Comparison of ENCODE assay signal across 9 mouse cellular contexts in genomic region chr7:36892776-36893500, GRCm38 (mm10).
DNase-seq lines count a peak whose midpoint lies in the region; ATAC-seq and TF ChIP-seq lines count a peak whose summit lies in the region.
"Had no signal": no experiment of that assay in that cellular context is flagged by ENCODE, and none has a peak within 500 bp of the region (broad histone marks: within the 10 kb centered on the region; RNA-seq: fewer than 3 reads in every experiment).

No protein-coding gene starts in this region.

- peak; percentile 80 for DNase-seq in left cerebral cortex, postnatal 4 days
- DNase-seq in left cerebral cortex, adult 9 months (ENCODE audit: low spot score in 2 of 2), result no peak
- DNase-seq in hindbrain, embryonic 11.5 days (ENCODE audit: low spot score), result peak; percentile 40
- peak; percentile 83 for DNase-seq in midbrain, postnatal 0 days (ENCODE audit: low spot score)
- DNase-seq in spleen, adult 12 weeks (ENCODE audit: low spot score), result no peak
- DNase-seq in kidney, postnatal 10 days, result no peak
- DNase-seq in spleen, postnatal 10 days (ENCODE audit: low spot score in 2 of 2), result no peak

- no peaks in the 10 kb centered on the region for H3K9me3 ChIP-seq in embryonic facial prominence, embryonic 12.5 days
- H3K9me3 ChIP-seq in hindbrain, embryonic 11.5 days (ENCODE audit: control insufficient read depth, low read length), result 0 out of 2 replicates have a peak, but pooled peaks cover 3% of the 10 kb centered on the region
- no peaks in the 10 kb centered on the region for H3K9me3 ChIP-seq in midbrain, postnatal 0 days (ENCODE audit: low read length)
- H3K9me3 ChIP-seq: liver, embryonic 15.5 days had no signal

- WGBS in embryonic facial prominence, embryonic 12.5 days, result 38% methylated on average over 18 of the region's 18 CpGs
- 54% methylated on average over 18 of the region's 18 CpGs for WGBS in hindbrain, embryonic 11.5 days
- 22% methylated on average over 18 of the region's 18 CpGs for WGBS in midbrain, postnatal 0 days

- H3K4me1 ChIP-seq in embryonic facial prominence, embryonic 12.5 days, result peaks cover 12% of the 10 kb centered on the region
- peaks cover 2% of the 10 kb centered on the region; the same call in 1 of the 2 replicates for H3K4me1 ChIP-seq in hindbrain, embryonic 11.5 days (replicated peaks; ENCODE audit: control insufficient read depth, insufficient read depth, low read length)
- H3K4me1 ChIP-seq in midbrain, postnatal 0 days (ENCODE audit: insufficient read depth, low read length), result no peaks in the 10 kb centered on the region
- H3K4me1 ChIP-seq: liver, embryonic 15.5 days had no signal

- 0 out of 2 replicates have a peak overlapping the region, but pooled peaks have one; percentile 46 for H3K27ac ChIP-seq in embryonic facial prominence, embryonic 12.5 days
- H3K27ac ChIP-seq in hindbrain, embryonic 11.5 days (ENCODE audit: low read depth, low read length), result no peak overlapping the region
- H3K27ac ChIP-seq in midbrain, postnatal 0 days (ENCODE audit: low read depth, low read length), result no peak overlapping the region
- H3K27ac ChIP-seq: liver, embryonic 15.5 days had no signal

- H3K27me3 ChIP-seq in embryonic facial prominence, embryonic 12.5 days, result no peaks in the 10 kb centered on the region
- no peaks in the 10 kb centered on the region for H3K27me3 ChIP-seq in hindbrain, embryonic 11.5 days (ENCODE audit: control insufficient read depth, insufficient read depth, low read length)
- H3K27me3 ChIP-seq in midbrain, postnatal 0 days (ENCODE audit: insufficient read depth, low read length), result no peaks in the 10 kb centered on the region
- H3K27me3 ChIP-seq: liver, embryonic 15.5 days had no signal

- H3K9ac ChIP-seq in embryonic facial prominence, embryonic 12.5 days, result no peak overlapping the region
- H3K9ac ChIP-seq in hindbrain, embryonic 11.5 days (ENCODE audit: low read depth, low read length), result no peak overlapping the region
- H3K9ac ChIP-seq in midbrain, postnatal 0 days (replicated peaks; ENCODE audit: low read length, poor library complexity, severe bottlenecking), result no peak overlapping the region
- H3K9ac ChIP-seq: liver, embryonic 15.5 days had no signal

- TF ChIP-seq CTCF in midbrain, postnatal 0 days (IDR thresholded peaks at IDR 0.05), result no peak

- no peaks in the 10 kb centered on the region for H3K36me3 ChIP-seq in embryonic facial prominence, embryonic 12.5 days
- H3K36me3 ChIP-seq in hindbrain, embryonic 11.5 days (ENCODE audit: control insufficient read depth, insufficient read depth, low read length), result no peaks in the 10 kb centered on the region
- no peaks in the 10 kb centered on the region for H3K36me3 ChIP-seq in midbrain, postnatal 0 days (ENCODE audit: insufficient read depth, low read length)
- H3K36me3 ChIP-seq: liver, embryonic 15.5 days had no signal

- intact Hi-C loops in left cerebral cortex, postnatal 4 days (cut with DNase I), result no loop called here

- H3K4me3 ChIP-seq in embryonic facial prominence, embryonic 12.5 days, result no peak overlapping the region
- no peak overlapping the region for H3K4me3 ChIP-seq in hindbrain, embryonic 11.5 days (ENCODE audit: low read depth, low read length)
- no peak overlapping the region for H3K4me3 ChIP-seq in midbrain, postnatal 0 days (ENCODE audit: low read depth, low read length)
- H3K4me3 ChIP-seq: liver, embryonic 15.5 days had no signal

- no peak overlapping the region for H3K4me2 ChIP-seq in embryonic facial prominence, embryonic 12.5 days (replicated peaks)
- H3K4me2 ChIP-seq in hindbrain, embryonic 11.5 days (replicated peaks; ENCODE audit: low read depth, low read length), result no peak overlapping the region
- H3K4me2 ChIP-seq in midbrain, postnatal 0 days (ENCODE audit: low read depth, low read length, poor library complexity, severe bottlenecking), result no peak overlapping the region
- H3K4me2 ChIP-seq: liver, embryonic 15.5 days had no signal

- ATAC-seq in embryonic facial prominence, embryonic 12.5 days (ENCODE audit: insufficient number of reproducible peaks, insufficient read depth, low FRiP score, low TSS enrichment), result 0 out of 2 replicates have a peak, but pooled peaks have one; percentile 48
- ATAC-seq in hindbrain, embryonic 11.5 days (ENCODE audit: low FRiP score), result peak; percentile 65
- peak; percentile 52; the same call in 1 of the 2 replicates for ATAC-seq in midbrain, postnatal 0 days (ENCODE audit: low FRiP score)

Comparison
In these comparisons a context has a peak if more than half of its experiments do, and no peak if none do; other contexts are left out.
1. DNase-seq: peak in left cerebral cortex, postnatal 4 days (single experiment), hindbrain, embryonic 11.5 days (single experiment) and midbrain, postnatal 0 days (single experiment); none in left cerebral cortex, adult 9 months (0 of 2), spleen, adult 12 weeks (single experiment), kidney, postnatal 10 days (single experiment) and spleen, postnatal 10 days (0 of 2).
2. Peak in every context shown above with its lines, with median percentiles within 50 percentile points of each other: ATAC-seq.